Mouse (Mus musculus): ENCODE measurements at regions not wholly inside any gene's neighbourhood (a gene's known extent, or its start where the extent isn't known, plus 50 kb on each side); places are given as distances from the start of the nearest gene placed in this dataset.

DNA sequence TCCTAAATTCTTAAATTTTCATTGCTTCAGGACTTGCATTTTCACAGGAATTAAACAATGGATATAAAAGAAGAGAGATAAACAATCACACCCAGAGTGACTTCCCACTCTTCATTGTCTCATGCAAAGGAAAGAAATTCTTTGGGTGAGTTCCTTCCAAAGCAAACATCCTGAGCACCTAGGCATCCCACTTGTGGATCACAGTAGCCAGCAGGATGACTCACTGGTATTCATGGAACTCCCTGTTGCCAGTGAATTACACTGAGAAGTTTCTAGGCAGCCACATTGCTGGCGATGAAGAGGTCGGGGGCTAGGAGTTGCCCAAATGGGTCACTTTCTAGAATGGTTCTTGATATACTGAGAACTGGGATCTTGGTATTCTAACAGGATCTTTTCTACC is 609.2 kb upstream of the A1bg start:
- H3K36me3 ChIP-seq (ENCODE audit: control insufficient read depth, insufficient read depth): no peaks in the 10 kb centered on the region
- no peaks in the 10 kb centered on the region for H3K79me2 ChIP-seq (ENCODE audit: control insufficient read depth, insufficient read depth)
- TF ChIP-seq REST (IDR thresholded peaks at IDR 0.05; ENCODE audit: insufficient read depth, insufficient read length): no peak
- peak; percentile 84 for TF ChIP-seq CEBPB (IDR thresholded peaks at IDR 0.05; ENCODE audit: insufficient read depth, poor library complexity, severe bottlenecking)
- TF ChIP-seq TCF12 (IDR thresholded peaks at IDR 0.05; ENCODE audit: insufficient read depth, poor library complexity, severe bottlenecking): no peak
- H3K27me3 ChIP-seq (ENCODE audit: control insufficient read depth, insufficient read depth, insufficient read length): no peaks in the 10 kb centered on the region
- peak overlapping the region; percentile 22 for H3K4me2 ChIP-seq (ENCODE audit: low read depth)
- H3K4me3 ChIP-seq: no peak overlapping the region
- no peak overlapping the region for H3ac ChIP-seq (ENCODE audit: control insufficient read depth, insufficient read length)

DNA sequence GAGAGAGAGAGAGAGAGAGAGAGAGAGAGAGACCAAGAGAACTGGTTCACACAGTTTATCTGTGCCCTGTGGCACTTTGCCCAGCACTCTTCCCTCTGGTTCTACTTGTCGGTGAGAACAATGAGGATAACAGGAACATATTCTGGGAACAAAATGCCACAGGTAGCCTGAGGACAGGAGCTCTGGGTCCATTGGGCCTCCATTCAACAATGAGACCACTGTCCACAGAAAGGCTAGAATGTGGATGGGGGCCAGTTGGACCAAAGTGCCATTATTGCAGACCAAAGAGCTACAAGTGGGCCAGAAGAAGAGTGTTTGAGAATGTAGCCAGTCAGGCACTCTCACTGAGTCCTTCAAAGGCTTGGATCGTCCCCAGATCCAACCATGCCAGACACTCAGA is 600.2 kb upstream of the A1bg start:
- H3K79me2 ChIP-seq (ENCODE audit: control insufficient read depth, insufficient read depth): no peaks in the 10 kb centered on the region
- no peak overlapping the region for H3K4me3 ChIP-seq
- no peak for TF ChIP-seq TCF12 (IDR thresholded peaks at IDR 0.05; ENCODE audit: insufficient read depth, poor library complexity, severe bottlenecking)
- no peak for TF ChIP-seq E2F4 (IDR thresholded peaks at IDR 0.05; ENCODE audit: insufficient read depth)
- TF ChIP-seq REST (IDR thresholded peaks at IDR 0.05; ENCODE audit: insufficient read depth, insufficient read length): no peak
- TF ChIP-seq SRF (IDR thresholded peaks at IDR 0.05; ENCODE audit: control insufficient read depth, insufficient read length, low read depth): no peak
- no peak for TF ChIP-seq TCF3 (IDR thresholded peaks at IDR 0.05; ENCODE audit: insufficient read length, low read depth)
- TF ChIP-seq CEBPB (IDR thresholded peaks at IDR 0.05; ENCODE audit: insufficient read depth, poor library complexity, severe bottlenecking): no peak
- no peak for TF ChIP-seq MYOG (IDR thresholded peaks at IDR 0.05; ENCODE audit: control insufficient read depth in 1 of 3, insufficient read depth in 1 of 3, insufficient read length in 2 of 3, low read depth in 2 of 3)
- TF ChIP-seq MYOD1 (IDR thresholded peaks at IDR 0.05; ENCODE audit: control insufficient read depth in 1 of 3, insufficient read length in 2 of 3, low read depth in 2 of 3): no peak
- H3K4me2 ChIP-seq (ENCODE audit: low read depth): no peak overlapping the region
- no peak overlapping the region for H3ac ChIP-seq (ENCODE audit: control insufficient read depth, insufficient read length)
- no peaks in the 10 kb centered on the region for H3K27me3 ChIP-seq (ENCODE audit: control insufficient read depth, insufficient read depth, insufficient read length)
- H3K36me3 ChIP-seq (ENCODE audit: control insufficient read depth, insufficient read depth): no peaks in the 10 kb centered on the region

DNA sequence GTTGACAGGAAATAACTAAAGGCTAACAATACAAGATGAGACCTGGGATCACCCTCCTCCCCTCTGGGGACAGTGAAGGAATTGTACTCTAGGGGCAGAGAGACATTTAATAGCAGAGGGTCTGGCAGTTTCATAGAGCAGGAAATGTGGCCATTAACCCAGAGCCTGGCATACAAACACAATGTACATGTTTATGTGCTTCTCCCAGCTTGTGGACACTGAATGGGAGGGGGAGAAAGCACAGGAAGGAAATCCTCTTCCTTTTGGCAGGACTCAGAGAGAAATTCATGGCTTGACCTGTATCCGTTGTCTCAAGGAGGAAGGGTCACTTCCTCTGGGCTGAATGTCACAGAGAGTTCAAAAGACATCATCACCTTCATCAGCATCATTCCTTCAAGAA is 594.5 kb upstream of the A1bg start:
- TF ChIP-seq E2F4 (IDR thresholded peaks at IDR 0.05; ENCODE audit: insufficient read depth): no peak
- TF ChIP-seq POLR2A (IDR thresholded peaks at IDR 0.05; ENCODE audit: insufficient read length, low read depth): no peak
- no peak for TF ChIP-seq POLR2AphosphoS2 (IDR thresholded peaks at IDR 0.05; ENCODE audit: insufficient read length, low read depth)
- no peak overlapping the region for H3K4me3 ChIP-seq
- no peaks in the 10 kb centered on the region for H3K79me2 ChIP-seq (ENCODE audit: control insufficient read depth, insufficient read depth)
- no peak overlapping the region for H3K4me2 ChIP-seq (ENCODE audit: low read depth)
- H3K36me3 ChIP-seq (ENCODE audit: control insufficient read depth, insufficient read depth): no peaks in the 10 kb centered on the region
- H3K27me3 ChIP-seq (ENCODE audit: control insufficient read depth, insufficient read depth, insufficient read length): no peaks in the 10 kb centered on the region
- no peak overlapping the region for H3ac ChIP-seq (ENCODE audit: control insufficient read depth, insufficient read length)

DNA sequence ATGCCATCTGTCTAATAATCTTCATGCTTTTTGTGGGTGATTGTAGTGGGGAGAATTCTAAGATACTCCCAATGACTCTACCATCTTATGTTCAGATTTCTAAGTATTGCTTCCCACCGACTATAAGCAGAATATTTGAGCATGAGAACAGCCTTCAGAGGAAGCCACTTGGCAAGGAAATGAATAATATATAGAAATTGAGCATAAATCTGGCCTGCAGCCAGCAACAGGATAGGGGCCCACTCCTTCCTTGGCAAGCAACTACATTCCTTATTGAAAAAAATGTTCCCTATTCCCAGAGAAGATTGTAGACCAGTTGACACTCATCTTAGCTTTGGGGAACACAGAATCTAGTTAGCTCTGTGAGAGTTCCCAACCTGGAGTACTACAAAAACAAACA is 591.5 kb upstream of the A1bg start:
- H3K79me2 ChIP-seq (ENCODE audit: control insufficient read depth, insufficient read depth): no peaks in the 10 kb centered on the region
- H3K27me3 ChIP-seq (ENCODE audit: control insufficient read depth, insufficient read depth, insufficient read length): no peaks in the 10 kb centered on the region
- no peak overlapping the region for H3ac ChIP-seq (ENCODE audit: control insufficient read depth, insufficient read length)
- H3K36me3 ChIP-seq (ENCODE audit: control insufficient read depth, insufficient read depth): no peaks in the 10 kb centered on the region
- TF ChIP-seq E2F4 (IDR thresholded peaks at IDR 0.05; ENCODE audit: insufficient read depth) (no peak), TCF3 (IDR thresholded peaks at IDR 0.05; ENCODE audit: insufficient read length, low read depth) (no peak), USF1 (IDR thresholded peaks at IDR 0.05; ENCODE audit: low read depth) (no peak), POLR2AphosphoS2 (IDR thresholded peaks at IDR 0.05; ENCODE audit: insufficient read length, low read depth) (no peak), MAX (IDR thresholded peaks at IDR 0.05; ENCODE audit: low read depth) (no peak), MYOD1 (IDR thresholded peaks at IDR 0.05; ENCODE audit: control insufficient read depth in 1 of 3, insufficient read length in 2 of 3, low read depth in 2 of 3) (no peak), TCF12 (IDR thresholded peaks at IDR 0.05; ENCODE audit: insufficient read depth, poor library complexity, severe bottlenecking) (no peak), CEBPB (IDR thresholded peaks at IDR 0.05; ENCODE audit: insufficient read depth, poor library complexity, severe bottlenecking) (no peak), REST (IDR thresholded peaks at IDR 0.05; ENCODE audit: insufficient read depth, insufficient read length) (no peak), POLR2A (IDR thresholded peaks at IDR 0.05; ENCODE audit: insufficient read length, low read depth) (no peak), SRF (IDR thresholded peaks at IDR 0.05; ENCODE audit: control insufficient read depth, insufficient read length, low read depth) (no peak), MYOG (IDR thresholded peaks at IDR 0.05; ENCODE audit: control insufficient read depth in 1 of 3, insufficient read depth in 1 of 3, insufficient read length in 2 of 3, low read depth in 2 of 3) (no peak)
- no peak overlapping the region for H3K4me3 ChIP-seq
- no peak overlapping the region for H3K4me2 ChIP-seq (ENCODE audit: low read depth)

DNA sequence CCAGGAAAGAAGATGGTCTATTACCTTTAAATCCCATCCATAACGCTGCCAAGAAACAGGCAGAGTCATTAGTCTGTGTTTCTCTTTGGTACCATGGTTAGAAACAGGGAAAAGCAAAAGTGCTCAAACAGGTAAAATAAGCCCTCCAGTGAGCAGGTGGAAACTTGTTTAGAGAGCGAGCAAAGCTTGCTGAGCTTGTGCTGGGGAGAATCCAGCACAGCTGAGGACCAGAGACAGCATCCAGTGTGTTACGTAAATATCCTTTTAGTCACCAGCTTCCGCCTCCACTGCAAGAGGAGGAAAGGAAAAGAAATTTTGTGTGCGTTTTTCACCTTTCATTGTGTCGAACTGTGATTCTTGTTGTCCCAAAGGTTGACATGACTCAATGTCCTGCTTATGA is 586.0 kb upstream of the A1bg start:
- TF ChIP-seq POLR2A (IDR thresholded peaks at IDR 0.05; ENCODE audit: insufficient read length, low read depth) (no peak), SRF (IDR thresholded peaks at IDR 0.05; ENCODE audit: control insufficient read depth, insufficient read length, low read depth) (no peak), MYOD1 (IDR thresholded peaks at IDR 0.05; ENCODE audit: control insufficient read depth in 1 of 3, insufficient read length in 2 of 3, low read depth in 2 of 3) (peak in 1 of 3 experiments; percentile 3), MAX (IDR thresholded peaks at IDR 0.05; ENCODE audit: low read depth) (no peak), POLR2AphosphoS2 (IDR thresholded peaks at IDR 0.05; ENCODE audit: insufficient read length, low read depth) (no peak)
- Histone ChIP-seq H3K4me3 (no peak overlapping the region), H3K36me3 (ENCODE audit: control insufficient read depth, insufficient read depth) (no peaks in the 10 kb centered on the region), H3K79me2 (ENCODE audit: control insufficient read depth, insufficient read depth) (no peaks in the 10 kb centered on the region), H3ac (ENCODE audit: control insufficient read depth, insufficient read length) (no peak overlapping the region), H3K4me2 (ENCODE audit: low read depth) (no peak overlapping the region), H3K27me3 (ENCODE audit: control insufficient read depth, insufficient read depth, insufficient read length) (no peaks in the 10 kb centered on the region)

All from myocyte (in vitro differentiated cells).